Mouse (Mus musculus): ENCODE measurements around the gene Prdx6. TPM values are rescaled to one million over a fixed set of nuclear protein-coding genes. Genes with fewer than 3 reads are reported as not detected.

Gene Prdx6
- polyA plus RNA-seq, 1 experiment from 2014 or later: 357 TPM

DNA sequence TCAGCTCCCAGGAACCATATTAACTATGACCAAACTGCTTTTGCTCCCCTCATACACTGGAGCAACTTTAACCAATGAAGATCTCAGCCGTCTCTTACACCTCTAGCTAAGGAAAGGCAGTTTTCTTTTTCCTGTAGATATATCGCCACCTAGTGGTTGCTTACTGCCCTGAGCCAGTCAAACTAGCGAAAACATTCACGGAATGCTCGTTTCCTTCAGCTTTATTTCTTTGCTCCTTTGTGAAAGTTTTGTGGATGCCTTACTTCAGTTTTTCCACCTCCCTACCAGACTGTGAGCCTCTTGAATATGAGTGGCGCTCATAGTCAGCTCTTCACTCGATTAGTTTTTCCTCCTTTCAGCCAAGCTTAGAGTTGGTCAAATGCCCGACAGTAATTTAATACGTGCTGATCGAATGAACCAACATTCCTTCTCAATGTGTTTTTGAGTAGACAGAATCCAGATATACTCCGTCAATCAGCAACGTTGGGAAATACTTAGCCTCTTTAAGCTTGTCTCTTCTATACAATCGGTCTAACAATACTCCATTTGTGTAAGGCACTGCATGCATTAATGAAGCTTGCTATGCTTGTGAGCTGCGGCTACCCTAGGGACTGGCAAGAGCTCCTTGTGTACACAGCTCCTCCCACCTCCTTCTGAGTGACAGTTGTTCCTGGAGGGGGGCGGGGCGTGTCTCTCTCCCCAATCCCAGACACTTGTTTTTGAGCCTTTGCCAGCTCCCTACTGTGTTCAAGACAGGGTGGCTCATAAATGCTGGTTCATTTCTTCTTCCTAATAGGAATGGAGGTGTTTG is 55.3 kb downstream of the Prdx6 start:
- under 1% methylated on average over 16 of the region's 16 CpGs for WGBS
- peak; percentile 98 for ATAC-seq (ENCODE audit: low FRiP score)

DNA sequence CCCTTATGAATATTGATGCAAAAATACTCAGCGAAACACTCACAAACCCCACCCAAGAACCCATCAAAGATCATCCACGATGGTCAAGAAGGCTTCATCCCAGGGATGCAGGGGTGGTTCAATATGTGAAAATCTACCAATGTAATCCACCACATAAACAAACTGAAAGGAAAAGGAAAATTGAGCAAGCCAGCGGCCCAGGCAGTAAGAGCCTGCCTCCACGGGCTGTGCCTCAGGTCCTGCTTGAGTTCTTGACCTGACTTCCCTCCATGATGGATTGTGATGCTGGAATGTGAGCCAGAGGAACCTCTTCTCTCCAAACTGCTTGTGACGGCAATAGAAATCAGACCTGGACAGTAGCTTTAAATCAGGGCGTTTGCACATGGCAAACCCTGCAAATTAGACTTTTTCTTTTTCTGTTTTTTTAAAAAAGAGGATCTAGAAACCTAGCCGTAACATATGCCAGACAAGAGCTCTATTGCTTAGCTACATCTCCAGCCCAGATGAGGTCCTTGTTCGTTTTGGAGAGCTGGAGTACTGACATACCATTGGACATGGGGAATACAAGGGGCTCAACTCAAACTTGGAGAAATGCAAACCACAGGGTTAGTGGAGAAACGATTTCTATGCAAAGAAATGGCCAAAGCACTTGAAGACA is 60.6 kb downstream of the Prdx6 start:
- Histone ChIP-seq H3K27me3 (no peaks in the 10 kb centered on the region), H3K4me2 (no peak overlapping the region), H3K4me3 (replicated peaks) (no peak overlapping the region), H3K4me1 (peaks cover 5% of the 10 kb centered on the region), H3K9ac (no peak overlapping the region), H3K36me3 (replicated peaks) (no peaks in the 10 kb centered on the region), H3K9me3 (no peaks in the 10 kb centered on the region), H3K27ac (no peak overlapping the region)
- 79% methylated on average over 9 of the region's 9 CpGs for WGBS
- ATAC-seq (ENCODE audit: low FRiP score): no peak

More for the DNA sequence above, 55.3 kb downstream of the Prdx6 start:
- Histone ChIP-seq H3K27ac (peak overlapping the region; percentile 78), H3K36me3 (replicated peaks) (no peaks in the 10 kb centered on the region), H3K4me2 (peak overlapping the region; percentile 52), H3K9ac (no peak overlapping the region; the same call in 1 of the 2 replicates), H3K9me3 (no peaks in the 10 kb centered on the region), H3K4me3 (replicated peaks) (peak overlapping the region; percentile 41), H3K27me3 (no peaks in the 10 kb centered on the region), H3K4me1 (peaks cover 5% of the 10 kb centered on the region)

Other genes starting within 250 kb of the Prdx6 start
- 9.9 TPM in 2 replicates for gene Zbtb37, start 216.4 kb downstream of the Prdx6 start, polyA plus RNA-seq (2016; fragmentation: Nextera tagmentation; extraction: Ambion mirVana)
- 49.0 and 49.3 TPM in 2 replicates for gene Dars2, start 180.6 kb downstream of the Prdx6 start, polyA plus RNA-seq (2016; fragmentation: Nextera tagmentation; extraction: Ambion mirVana)
- 38.3 and 39.7 TPM in 2 replicates for gene Cenpl, start 180.5 kb downstream of the Prdx6 start, polyA plus RNA-seq (2016; fragmentation: Nextera tagmentation; extraction: Ambion mirVana)
- gene Klhl20, start 119.7 kb downstream of the Prdx6 start, polyA plus RNA-seq (2016; fragmentation: Nextera tagmentation; extraction: Ambion mirVana): 20.9 and 21.4 TPM in 2 replicates
- 10.0 and 10.4 TPM in 2 replicates for gene Ankrd45, start 108.5 kb downstream of the Prdx6 start, polyA plus RNA-seq (2016; fragmentation: Nextera tagmentation; extraction: Ambion mirVana)
- gene Tex50, start 91.9 kb downstream of the Prdx6 start, polyA plus RNA-seq (2016; fragmentation: Nextera tagmentation; extraction: Ambion mirVana): 0.32 and 0.44 TPM in 2 replicates
- gene Tnfsf4, start 144.2 kb upstream of the Prdx6 start, polyA plus RNA-seq (2016; fragmentation: Nextera tagmentation; extraction: Ambion mirVana): not detected in 2 replicates
- not detected in 2 replicates for gene Tnfsf18, start 243.4 kb upstream of the Prdx6 start, polyA plus RNA-seq (2016; fragmentation: Nextera tagmentation; extraction: Ambion mirVana)

Measured in forebrain, embryonic 12.5 days (tissue).